Mouse (Mus musculus): ENCODE measurements at regions not wholly inside any gene's neighbourhood (a gene's known extent, or its start where the extent isn't known, plus 50 kb on each side); places are given as distances from the start of the nearest gene placed in this dataset.

- H3K9me3 ChIP-seq (ENCODE audit: control insufficient read depth, low read length), result no peaks in the 10 kb centered on the region
- no peak for ATAC-seq (ENCODE audit: low FRiP score)
- 85% methylated on average over 3 of the region's 3 CpGs for WGBS
These were observed 577.8 kb upstream of the Nrp1 start for GRCm38 (mm10) chr8:127780596-127780995.

GRCm38 (mm10) chr8:127781011-127781410, 577.4 kb upstream of the Nrp1 start:
- no peak for ATAC-seq (ENCODE audit: low FRiP score)
- Histone ChIP-seq H3K9me3 (ENCODE audit: control insufficient read depth, low read length) (no peaks in the 10 kb centered on the region), H3K4me3 (ENCODE audit: low read depth, low read length) (no peak overlapping the region), H3K36me3 (ENCODE audit: control insufficient read depth, insufficient read depth, low read length) (no peaks in the 10 kb centered on the region), H3K4me1 (ENCODE audit: control insufficient read depth, insufficient read depth, low read length) (no peaks in the 10 kb centered on the region; the same call in 1 of the 2 replicates), H3K27me3 (ENCODE audit: control insufficient read depth, insufficient read depth, low read length) (no peaks in the 10 kb centered on the region), H3K4me2 (no peak overlapping the region), H3K27ac (ENCODE audit: low read depth, low read length) (no peak overlapping the region), H3K9ac (ENCODE audit: low read length) (no peak overlapping the region)
- WGBS, result 70% methylated on average over 1 of the region's 1 CpGs
- peak; percentile 44 for DNase-seq (ENCODE audit: low spot score, missing footprints)

More at GRCm38 (mm10) chr8:127780596-127780995, 577.8 kb upstream of the Nrp1 start:
- peak; percentile 8 for DNase-seq (ENCODE audit: low spot score, missing footprints)
- H3K27me3 ChIP-seq (ENCODE audit: control insufficient read depth, insufficient read depth, low read length), result no peaks in the 10 kb centered on the region
- H3K36me3 ChIP-seq (ENCODE audit: control insufficient read depth, insufficient read depth, low read length), result no peaks in the 10 kb centered on the region
- peaks cover 2% of the 10 kb centered on the region for H3K4me1 ChIP-seq (ENCODE audit: control insufficient read depth, insufficient read depth, low read length)
- no peak overlapping the region for H3K9ac ChIP-seq (ENCODE audit: low read length)
- H3K4me3 ChIP-seq (ENCODE audit: low read depth, low read length), result no peak overlapping the region
- no peak overlapping the region for H3K4me2 ChIP-seq
- H3K27ac ChIP-seq (ENCODE audit: low read depth, low read length), result no peak overlapping the region

GRCm38 (mm10) chr8:127792611-127793010, 565.8 kb upstream of the Nrp1 start:
- no peak overlapping the region for H3K4me3 ChIP-seq (ENCODE audit: low read depth, low read length)
- no peak overlapping the region for H3K27ac ChIP-seq (ENCODE audit: low read depth, low read length)
- no peaks in the 10 kb centered on the region for H3K9me3 ChIP-seq (ENCODE audit: control insufficient read depth, low read length)
- no peak overlapping the region for H3K9ac ChIP-seq (ENCODE audit: low read length)
- H3K4me1 ChIP-seq (ENCODE audit: control insufficient read depth, insufficient read depth, low read length), result no peaks in the 10 kb centered on the region
- no peaks in the 10 kb centered on the region for H3K36me3 ChIP-seq (ENCODE audit: control insufficient read depth, insufficient read depth, low read length)
- DNase-seq (ENCODE audit: low spot score, missing footprints) (peak; percentile 57), ATAC-seq (ENCODE audit: low FRiP score) (no peak)
- no peaks in the 10 kb centered on the region for H3K27me3 ChIP-seq (ENCODE audit: control insufficient read depth, insufficient read depth, low read length)
- 95% methylated on average over 5 of the region's 5 CpGs for WGBS
- no peak overlapping the region for H3K4me2 ChIP-seq

GRCm38 (mm10) chr8:127799849-127800471, 558.4 kb upstream of the Nrp1 start:
- H3K9ac ChIP-seq (ENCODE audit: low read length), result no peak overlapping the region
- no peak overlapping the region for H3K4me2 ChIP-seq
- no peak for ATAC-seq (ENCODE audit: low FRiP score)
- no peaks in the 10 kb centered on the region for H3K27me3 ChIP-seq (ENCODE audit: control insufficient read depth, insufficient read depth, low read length)
- H3K36me3 ChIP-seq (ENCODE audit: control insufficient read depth, insufficient read depth, low read length), result no peaks in the 10 kb centered on the region
- H3K27ac ChIP-seq (ENCODE audit: low read depth, low read length), result no peak overlapping the region
- WGBS, result 84% methylated on average over 6 of the region's 6 CpGs
- H3K9me3 ChIP-seq (ENCODE audit: control insufficient read depth, low read length), result no peaks in the 10 kb centered on the region
- no peak overlapping the region for H3K4me3 ChIP-seq (ENCODE audit: low read depth, low read length)
- H3K4me1 ChIP-seq (ENCODE audit: control insufficient read depth, insufficient read depth, low read length), result no peaks in the 10 kb centered on the region
- peak; percentile 74 for DNase-seq (ENCODE audit: low spot score, missing footprints)

GRCm38 (mm10) chr8:127802136-127802535, 556.3 kb upstream of the Nrp1 start:
- H3K4me2 ChIP-seq, result no peak overlapping the region
- H3K9ac ChIP-seq (ENCODE audit: low read length), result no peak overlapping the region
- H3K4me3 ChIP-seq (ENCODE audit: low read depth, low read length), result no peak overlapping the region
- no peaks in the 10 kb centered on the region for H3K27me3 ChIP-seq (ENCODE audit: control insufficient read depth, insufficient read depth, low read length)
- H3K27ac ChIP-seq (ENCODE audit: low read depth, low read length), result no peak overlapping the region
- H3K36me3 ChIP-seq (ENCODE audit: control insufficient read depth, insufficient read depth, low read length), result no peaks in the 10 kb centered on the region
- H3K9me3 ChIP-seq (ENCODE audit: control insufficient read depth, low read length), result no peaks in the 10 kb centered on the region
- no peak for ATAC-seq (ENCODE audit: low FRiP score)
- no peak for DNase-seq (ENCODE audit: low spot score, missing footprints)
- no peaks in the 10 kb centered on the region for H3K4me1 ChIP-seq (ENCODE audit: control insufficient read depth, insufficient read depth, low read length)
- 84% methylated on average over 7 of the region's 7 CpGs for WGBS

- ATAC-seq (ENCODE audit: low FRiP score), result no peak
- no peak for DNase-seq (ENCODE audit: low spot score, missing footprints)
- no peaks in the 10 kb centered on the region for H3K4me1 ChIP-seq (ENCODE audit: control insufficient read depth, insufficient read depth, low read length)
These were observed 555.6 kb upstream of the Nrp1 start for GRCm38 (mm10) chr8:127802661-127803333.

GRCm38 (mm10) chr8:127809203-127810155, 548.9 kb upstream of the Nrp1 start:
- DNase-seq (ENCODE audit: low spot score, missing footprints) (no peak), ATAC-seq (ENCODE audit: low FRiP score) (no peak)
- Histone ChIP-seq H3K36me3 (ENCODE audit: control insufficient read depth, insufficient read depth, low read length) (no peaks in the 10 kb centered on the region), H3K9me3 (ENCODE audit: control insufficient read depth, low read length) (no peaks in the 10 kb centered on the region), H3K27me3 (ENCODE audit: control insufficient read depth, insufficient read depth, low read length) (no peaks in the 10 kb centered on the region), H3K4me3 (ENCODE audit: low read depth, low read length) (no peak overlapping the region), H3K9ac (ENCODE audit: low read length) (no peak overlapping the region), H3K27ac (ENCODE audit: low read depth, low read length) (no peak overlapping the region), H3K4me2 (no peak overlapping the region), H3K4me1 (ENCODE audit: control insufficient read depth, insufficient read depth, low read length) (no peaks in the 10 kb centered on the region)
- 80% methylated on average over 7 of the region's 7 CpGs for whole genome bisulfite sequencing

More at GRCm38 (mm10) chr8:127802661-127803333, 555.6 kb upstream of the Nrp1 start:
- Histone ChIP-seq H3K27ac (ENCODE audit: low read depth, low read length) (no peak overlapping the region), H3K4me2 (no peak overlapping the region), H3K9me3 (ENCODE audit: control insufficient read depth, low read length) (no peaks in the 10 kb centered on the region), H3K36me3 (ENCODE audit: control insufficient read depth, insufficient read depth, low read length) (no peaks in the 10 kb centered on the region), H3K27me3 (ENCODE audit: control insufficient read depth, insufficient read depth, low read length) (no peaks in the 10 kb centered on the region), H3K4me3 (ENCODE audit: low read depth, low read length) (no peak overlapping the region), H3K9ac (ENCODE audit: low read length) (no peak overlapping the region)
- WGBS, result 65% methylated on average over 5 of the region's 5 CpGs

GRCm38 (mm10) chr8:127811338-127811737, 547.1 kb upstream of the Nrp1 start:
- no peak for ATAC-seq (ENCODE audit: low FRiP score)
- 83% methylated on average over 8 of the region's 8 CpGs for WGBS

More at GRCm38 (mm10) chr8:127811338-127811737, 547.1 kb upstream of the Nrp1 start:
- no peak overlapping the region for H3K4me2 ChIP-seq
- no peak overlapping the region for H3K9ac ChIP-seq (ENCODE audit: low read length)
- H3K36me3 ChIP-seq (ENCODE audit: control insufficient read depth, insufficient read depth, low read length), result no peaks in the 10 kb centered on the region
- no peaks in the 10 kb centered on the region for H3K9me3 ChIP-seq (ENCODE audit: control insufficient read depth, low read length)
- H3K27ac ChIP-seq (ENCODE audit: low read depth, low read length), result no peak overlapping the region
- H3K4me1 ChIP-seq (ENCODE audit: control insufficient read depth, insufficient read depth, low read length), result no peaks in the 10 kb centered on the region
- DNase-seq (ENCODE audit: low spot score, missing footprints), result no peak
- no peaks in the 10 kb centered on the region for H3K27me3 ChIP-seq (ENCODE audit: control insufficient read depth, insufficient read depth, low read length)
- H3K4me3 ChIP-seq (ENCODE audit: low read depth, low read length), result no peak overlapping the region
